Mouse (Mus musculus) ES-E14 (cell line): ENCODE measurements at regions not wholly inside any gene's neighbourhood (a gene's known extent, or its start where the extent isn't known, plus 50 kb on each side); places are given as distances from the start of the nearest gene placed in this dataset.

ENCODE experiments used
- DNase-seq: peaks from one replicate; pipeline ENCODE4 v3.0.0-alpha.2; 2013; ENCODE audit warnings: low read depth, low spot score
- H3K27ac ChIP-seq: 2 replicates; pipeline ENCODE4 v1.5.1; 2012; ENCODE audit warnings: low read depth, mild to moderate bottlenecking, low read length, moderate library complexity, mixed read lengths; ENCODE audit not compliant: poor library complexity, insufficient read depth, severe bottlenecking
- H3K36me3 ChIP-seq: 2 replicates; pipeline ENCODE4 v1.6.1; 2012; ENCODE audit warnings: mild to moderate bottlenecking, low read length, moderate library complexity, mixed read lengths; ENCODE audit not compliant: control insufficient read depth, poor library complexity, insufficient read depth, severe bottlenecking
- H3K4me1 ChIP-seq, 2 experiments: fragments of 150-350 bp in 1 of 2; sonication (generic) in 1 of 2; 2 replicates each; pipeline ENCODE4 v1.6.1; 2012; ENCODE audit warnings: low read length in 2 of 2, mild to moderate bottlenecking in 1 of 2, mixed read lengths in 1 of 2; ENCODE audit not compliant: control insufficient read depth in 2 of 2, insufficient read depth in 2 of 2, poor library complexity in 1 of 2
- H3K4me3 ChIP-seq, 2 experiments: fragments of 150-350 bp in 1 of 2; sonication (generic) in 1 of 2; 2 replicates each; pipeline ENCODE4 v1.5.1; 2012; ENCODE audit warnings: low read length in 2 of 2, low read depth in 1 of 2, mild to moderate bottlenecking in 1 of 2, mixed read lengths in 1 of 2; ENCODE audit not compliant: insufficient read depth in 1 of 2, poor library complexity in 1 of 2, severe bottlenecking in 1 of 2
- H3K9ac ChIP-seq: 2 replicates; pipeline ENCODE4 v1.6.1; 2012; ENCODE audit warnings: low read depth, mild to moderate bottlenecking, low read length, mixed read lengths; ENCODE audit not compliant: poor library complexity, insufficient read depth, severe bottlenecking
- H3K9me3 ChIP-seq: fragments of 150-350 bp; sonication (generic); 2 replicates; pipeline ENCODE4 v1.6.1; 2012; ENCODE audit warnings: low read depth, mild to moderate bottlenecking, low read length; ENCODE audit not compliant: control insufficient read depth, insufficient read depth
- CHD2 ChIP-seq: IDR thresholded peaks from 2 replicates; pipeline ENCODE4 v1.6.1; 2014; ENCODE audit warnings: mild to moderate bottlenecking, low read depth, low read length, inconsistent platforms
- HCFC1 ChIP-seq: IDR thresholded peaks from 2 replicates; pipeline ENCODE4 v1.6.1; 2012; ENCODE audit warnings: low read length, inconsistent platforms, borderline replicate concordance; ENCODE audit not compliant: insufficient read depth
- MAFK ChIP-seq: IDR thresholded peaks from 2 replicates; pipeline ENCODE4 v1.6.1; 2014; ENCODE audit warnings: mild to moderate bottlenecking, low read depth, low read length, inconsistent platforms; ENCODE audit not compliant: insufficient read depth
- ZC3H11A ChIP-seq: IDR thresholded peaks from 2 replicates; pipeline ENCODE4 v1.6.1; 2012; ENCODE audit warnings: low read depth, mild to moderate bottlenecking, inconsistent platforms, low read length, borderline replicate concordance
- ZNF384 ChIP-seq: IDR thresholded peaks from 2 replicates; pipeline ENCODE4 v1.6.1; 2012; ENCODE audit warnings: low read depth, low read length, inconsistent platforms
- in situ Hi-C, 2 experiments: fragments of 600-800 bp; cut with MboI; formaldehyde crosslinking; loops; one replicate each; pipeline ENCODE4 v1.15.1; 2025; ENCODE audit warnings: low sequenced_read_pairs in 2 of 2, inconsistent platforms in 1 of 2; ENCODE audit not compliant: unreplicated experiment in 2 of 2

GRCm38 (mm10) chr4:81059356-81059755, 148.9 kb downstream of the Lurap1l start:
- Histone ChIP-seq H3K27ac (no peak overlapping the region), H3K36me3 (no peaks in the 10 kb centered on the region), H3K9me3 (no peaks in the 10 kb centered on the region), H3K9ac (no peak overlapping the region), H3K4me1 (no peaks in the 10 kb centered on the region), H3K4me3 (no peak overlapping the region)
- TF ChIP-seq ZNF384 (no peak), ZC3H11A (no peak), CHD2 (no peak), MAFK (no peak), HCFC1 (no peak)
- no peak for DNase-seq
- in situ Hi-C loops, result no loop called here

GRCm38 (mm10) chr4:81082290-81082947, 172.0 kb downstream of the Lurap1l start:
- DNase-seq, result no peak
- Histone ChIP-seq H3K9ac (no peak overlapping the region), H3K4me1 (no peaks in the 10 kb centered on the region), H3K9me3 (no peaks in the 10 kb centered on the region), H3K27ac (no peak overlapping the region), H3K36me3 (no peaks in the 10 kb centered on the region), H3K4me3 (no peak overlapping the region)
- no peak for TF ChIP-seq HCFC1
- TF ChIP-seq ZNF384, result no peak
- no peak for TF ChIP-seq MAFK
- TF ChIP-seq CHD2, result no peak
- no peak for TF ChIP-seq ZC3H11A
- in situ Hi-C loops, result no loop called here

- Histone ChIP-seq H3K9me3 (no peaks in the 10 kb centered on the region), H3K27ac (no peak overlapping the region), H3K4me3 (no peak overlapping the region), H3K4me1 (no peaks in the 10 kb centered on the region), H3K9ac (no peak overlapping the region), H3K36me3 (no peaks in the 10 kb centered on the region)
- TF ChIP-seq CHD2 (no peak), MAFK (no peak), ZC3H11A (no peak), ZNF384 (no peak), HCFC1 (no peak)
- no peak for DNase-seq
- in situ Hi-C loops, result no loop called here
These were observed 174.7 kb downstream of the Lurap1l start for GRCm38 (mm10) chr4:81085188-81085587.

DNA sequence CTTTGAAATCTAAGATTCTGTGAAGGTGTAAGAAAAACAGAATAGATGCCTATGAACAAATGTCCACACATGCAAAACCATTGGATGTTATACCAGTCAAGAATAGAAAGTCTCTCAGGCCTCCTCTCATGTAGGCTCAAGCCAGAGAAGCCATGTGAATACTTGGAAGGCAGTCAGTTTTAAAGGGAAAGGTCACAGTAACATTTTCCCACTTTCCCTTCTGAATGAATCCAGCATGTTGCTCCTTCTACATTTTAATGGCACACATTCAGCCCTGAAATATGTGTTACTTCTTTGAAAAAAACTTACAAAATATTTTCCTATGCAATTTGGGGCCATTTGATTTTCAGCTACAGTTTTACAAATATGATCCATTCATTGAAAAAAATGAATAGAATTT, 186.1 kb downstream of the Lurap1l start:
- in situ Hi-C loops, result no loop called here
- TF ChIP-seq MAFK (no peak), HCFC1 (no peak), CHD2 (no peak), ZNF384 (no peak), ZC3H11A (no peak)
- DNase-seq, result no peak
- H3K4me1 ChIP-seq, result no peaks in the 10 kb centered on the region
- H3K9me3 ChIP-seq, result no peaks in the 10 kb centered on the region
- H3K4me3 ChIP-seq, result no peak overlapping the region
- H3K36me3 ChIP-seq, result no peaks in the 10 kb centered on the region
- no peak overlapping the region for H3K9ac ChIP-seq
- no peak overlapping the region for H3K27ac ChIP-seq

DNA sequence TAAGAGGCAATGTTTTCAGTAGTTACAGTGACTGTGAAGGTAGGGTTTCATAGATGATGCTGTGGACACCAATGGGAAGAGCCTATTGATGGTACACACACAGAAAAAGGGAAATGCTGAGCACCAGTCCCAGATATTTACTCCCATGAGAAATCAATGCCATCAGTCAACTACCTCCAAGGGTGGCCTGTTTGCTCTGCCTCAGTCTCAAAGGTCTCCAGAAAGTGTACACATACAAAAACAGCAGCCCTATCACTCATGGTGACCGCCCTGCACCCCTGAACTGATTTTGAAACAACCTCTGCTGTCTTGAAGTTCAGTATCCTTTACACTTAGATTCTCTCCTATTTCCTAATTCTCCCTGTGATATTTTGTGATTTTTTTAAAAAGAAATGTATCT, 187.2 kb downstream of the Lurap1l start:
- Histone ChIP-seq H3K4me3 (no peak overlapping the region), H3K4me1 (no peaks in the 10 kb centered on the region), H3K9ac (no peak overlapping the region), H3K9me3 (no peaks in the 10 kb centered on the region), H3K36me3 (no peaks in the 10 kb centered on the region), H3K27ac (no peak overlapping the region)
- no peak for TF ChIP-seq ZC3H11A
- TF ChIP-seq CHD2, result no peak
- TF ChIP-seq ZNF384, result no peak
- no peak for TF ChIP-seq MAFK
- TF ChIP-seq HCFC1, result no peak
- no peak for DNase-seq
- in situ Hi-C loops, result no loop called here
